Mouse (Mus musculus) ES-E14 (cell line): ENCODE results near the gene Sec61a2. TPM values are rescaled to one million over a fixed set of nuclear protein-coding genes. Genes with fewer than 3 reads are reported as not detected.

Source experiments
- DNase-seq: peaks from one replicate; pipeline ENCODE4 v3.0.0-alpha.2; 2013; ENCODE audit warnings: low read depth, low spot score
- H3K27ac ChIP-seq: 2 replicates; pipeline ENCODE4 v1.5.1; 2012; ENCODE audit warnings: low read depth, mild to moderate bottlenecking, low read length, moderate library complexity, mixed read lengths; ENCODE audit not compliant: poor library complexity, insufficient read depth, severe bottlenecking
- H3K36me3 ChIP-seq: 2 replicates; pipeline ENCODE4 v1.6.1; 2012; ENCODE audit warnings: mild to moderate bottlenecking, low read length, moderate library complexity, mixed read lengths; ENCODE audit not compliant: control insufficient read depth, poor library complexity, insufficient read depth, severe bottlenecking
- H3K4me1 ChIP-seq, 2 experiments: fragments of 150-350 bp in 1 of 2; sonication (generic) in 1 of 2; 2 replicates each; pipeline ENCODE4 v1.6.1; 2012; ENCODE audit warnings: low read length in 2 of 2, mild to moderate bottlenecking in 1 of 2, mixed read lengths in 1 of 2; ENCODE audit not compliant: control insufficient read depth in 2 of 2, insufficient read depth in 2 of 2, poor library complexity in 1 of 2
- H3K4me3 ChIP-seq, 2 experiments: fragments of 150-350 bp in 1 of 2; sonication (generic) in 1 of 2; 2 replicates each; pipeline ENCODE4 v1.5.1; 2012; ENCODE audit warnings: low read length in 2 of 2, low read depth in 1 of 2, mild to moderate bottlenecking in 1 of 2, mixed read lengths in 1 of 2; ENCODE audit not compliant: insufficient read depth in 1 of 2, poor library complexity in 1 of 2, severe bottlenecking in 1 of 2
- H3K9ac ChIP-seq: 2 replicates; pipeline ENCODE4 v1.6.1; 2012; ENCODE audit warnings: low read depth, mild to moderate bottlenecking, low read length, mixed read lengths; ENCODE audit not compliant: poor library complexity, insufficient read depth, severe bottlenecking
- H3K9me3 ChIP-seq: fragments of 150-350 bp; sonication (generic); 2 replicates; pipeline ENCODE4 v1.6.1; 2012; ENCODE audit warnings: low read depth, mild to moderate bottlenecking, low read length; ENCODE audit not compliant: control insufficient read depth, insufficient read depth
- CHD2 ChIP-seq: IDR thresholded peaks from 2 replicates; pipeline ENCODE4 v1.6.1; 2014; ENCODE audit warnings: mild to moderate bottlenecking, low read depth, low read length, inconsistent platforms
- HCFC1 ChIP-seq: IDR thresholded peaks from 2 replicates; pipeline ENCODE4 v1.6.1; 2012; ENCODE audit warnings: low read length, inconsistent platforms, borderline replicate concordance; ENCODE audit not compliant: insufficient read depth
- MAFK ChIP-seq: IDR thresholded peaks from 2 replicates; pipeline ENCODE4 v1.6.1; 2014; ENCODE audit warnings: mild to moderate bottlenecking, low read depth, low read length, inconsistent platforms; ENCODE audit not compliant: insufficient read depth
- ZC3H11A ChIP-seq: IDR thresholded peaks from 2 replicates; pipeline ENCODE4 v1.6.1; 2012; ENCODE audit warnings: low read depth, mild to moderate bottlenecking, inconsistent platforms, low read length, borderline replicate concordance
- ZNF384 ChIP-seq: IDR thresholded peaks from 2 replicates; pipeline ENCODE4 v1.6.1; 2012; ENCODE audit warnings: low read depth, low read length, inconsistent platforms
- in situ Hi-C, 2 experiments: fragments of 600-800 bp; cut with MboI; formaldehyde crosslinking; loops; one replicate each; pipeline ENCODE4 v1.15.1; 2025; ENCODE audit warnings: low sequenced_read_pairs in 2 of 2, inconsistent platforms in 1 of 2; ENCODE audit not compliant: unreplicated experiment in 2 of 2
- total RNA-seq: library from RNA; depleted of rRNA; stranded (reverse); fragments of 300-350 nt; gene quantifications from 2 replicates; pipeline ENCODE4 v1.2.3, GENCODE M21; 2012

Gene Sec61a2
- total RNA-seq, 1 experiment = 56.1 TPM

DNA sequence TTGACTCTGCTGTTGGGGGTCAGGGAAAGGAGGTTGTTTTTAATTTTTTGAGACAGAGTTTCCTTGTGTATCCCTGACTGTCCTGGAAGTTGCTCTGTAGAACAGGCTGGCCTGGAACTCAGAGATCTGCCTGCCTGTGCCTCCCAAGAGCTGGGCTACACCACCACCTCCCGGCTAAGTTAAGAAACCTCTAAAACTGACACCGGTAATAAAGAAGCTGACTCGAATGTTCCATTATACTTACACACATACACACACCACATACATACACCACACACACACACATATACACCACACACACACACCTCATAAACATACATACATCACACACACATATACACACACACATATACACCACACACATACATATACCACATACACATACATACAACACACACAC lies 39.7 kb upstream of the Sec61a2 start:
- Histone ChIP-seq H3K9ac (no peak overlapping the region), H3K27ac (no peak overlapping the region), H3K36me3 (peaks cover 5% of the 10 kb centered on the region), H3K4me1 (no peaks in the 10 kb centered on the region), H3K9me3 (no peaks in the 10 kb centered on the region), H3K4me3 (no peak overlapping the region)
- no peak for DNase-seq
- in situ Hi-C loops = no loop called here
- TF ChIP-seq HCFC1 (no peak), MAFK (no peak), ZNF384 (no peak), CHD2 (no peak)

DNA sequence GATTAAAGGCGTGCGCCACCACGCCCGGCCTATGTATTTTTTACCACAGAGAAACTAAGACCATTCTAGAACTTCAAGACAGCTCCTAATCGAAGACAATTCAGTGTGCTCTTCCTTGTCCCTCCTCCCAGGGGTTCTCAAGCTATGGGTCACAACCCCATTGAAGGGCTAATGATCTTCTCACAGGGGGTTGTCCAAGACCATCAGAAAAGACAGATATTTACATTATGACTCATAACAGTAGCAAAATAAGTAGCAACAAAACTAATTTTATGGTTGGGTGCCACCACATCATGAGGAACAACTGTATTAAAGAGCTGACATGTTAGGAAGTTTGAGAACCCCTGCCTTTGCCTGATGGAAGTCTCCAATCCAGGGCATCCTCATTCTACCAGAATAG lies 36.7 kb upstream of the Sec61a2 start:
- in situ Hi-C loops = no loop called here
- H3K36me3 ChIP-seq = peaks cover 14% of the 10 kb centered on the region
- H3K9me3 ChIP-seq = no peaks in the 10 kb centered on the region
- no peak for DNase-seq
- no peak overlapping the region for H3K9ac ChIP-seq
- no peak overlapping the region for H3K4me3 ChIP-seq
- no peaks in the 10 kb centered on the region for H3K4me1 ChIP-seq
- H3K27ac ChIP-seq = no peak overlapping the region
- TF ChIP-seq HCFC1 = no peak
- no peak for TF ChIP-seq MAFK
- TF ChIP-seq ZNF384 = no peak

DNA sequence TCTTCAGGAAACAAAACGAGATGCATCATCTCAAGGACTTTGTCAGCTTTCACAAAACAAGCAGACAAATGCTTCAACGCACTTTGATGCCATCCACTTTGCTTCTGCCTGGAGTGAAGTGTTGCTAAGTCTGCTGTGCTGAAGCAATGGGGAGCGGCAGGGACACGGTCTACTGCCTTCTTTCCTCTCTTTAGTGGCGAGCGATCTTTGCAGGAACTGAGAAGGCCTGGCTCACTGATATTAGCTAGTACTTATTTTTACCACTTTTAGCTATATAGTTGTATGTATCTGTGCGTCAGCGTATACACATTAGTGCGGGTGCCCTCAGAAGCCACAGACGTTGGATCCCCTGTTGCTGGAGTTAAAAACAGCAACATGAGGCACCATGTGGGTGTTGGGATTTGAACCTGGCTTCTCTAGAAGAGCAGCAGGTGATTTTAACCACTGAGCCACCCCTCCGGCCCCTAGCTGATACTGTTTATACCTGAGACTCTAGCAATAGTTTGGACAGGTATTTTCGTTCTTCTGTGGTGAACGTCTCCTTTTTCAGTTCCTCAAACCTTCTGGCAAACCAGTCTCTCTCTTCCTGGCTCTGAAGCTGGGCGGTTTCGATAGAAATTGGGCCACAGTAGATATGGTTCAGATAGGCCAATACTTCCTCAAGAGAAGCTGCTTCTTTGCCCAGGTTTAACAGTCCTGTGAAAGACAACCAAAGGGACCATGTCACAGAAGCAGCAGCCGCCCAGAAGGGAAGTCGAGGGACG lies 35.2 kb upstream of the Sec61a2 start:
- no peaks in the 10 kb centered on the region for H3K9me3 ChIP-seq
- H3K27ac ChIP-seq = no peak overlapping the region
- in situ Hi-C loops = no loop called here
- H3K9ac ChIP-seq = no peak overlapping the region
- H3K4me3 ChIP-seq = no peak overlapping the region
- no peaks in the 10 kb centered on the region for H3K4me1 ChIP-seq
- no peak for DNase-seq
- H3K36me3 ChIP-seq = peaks cover 14% of the 10 kb centered on the region
- no peak for TF ChIP-seq ZC3H11A
- no peak for TF ChIP-seq MAFK
- no peak for TF ChIP-seq HCFC1
- no peak for TF ChIP-seq CHD2
- no peak for TF ChIP-seq ZNF384

DNA sequence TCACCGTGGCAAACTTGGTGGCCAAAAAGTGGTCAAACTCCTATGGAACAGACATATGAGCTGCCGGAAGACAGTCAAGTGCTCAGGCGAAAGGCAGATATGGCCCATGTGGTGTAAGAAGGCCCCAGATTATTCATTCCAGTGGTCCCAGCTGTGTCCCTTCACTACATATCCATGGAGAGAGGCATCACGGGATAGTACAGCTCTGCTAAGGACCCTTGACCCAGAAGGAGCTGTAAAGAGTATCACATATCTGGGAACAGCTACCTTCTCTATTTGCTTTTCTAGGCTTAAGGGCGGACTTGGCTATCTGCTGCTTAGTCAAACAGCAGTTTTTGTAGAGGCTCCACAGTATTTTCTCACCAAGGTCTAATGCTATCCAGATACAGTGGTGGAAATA lies 34.6 kb upstream of the Sec61a2 start:
- no peak for DNase-seq
- Histone ChIP-seq H3K9me3 (no peaks in the 10 kb centered on the region), H3K9ac (no peak overlapping the region), H3K27ac (no peak overlapping the region), H3K36me3 (peaks cover 14% of the 10 kb centered on the region), H3K4me1 (no peaks in the 10 kb centered on the region), H3K4me3 (no peak overlapping the region)
- TF ChIP-seq HCFC1 (no peak), ZNF384 (no peak), CHD2 (no peak), ZC3H11A (no peak), MAFK (no peak)
- in situ Hi-C loops = no loop called here

DNA sequence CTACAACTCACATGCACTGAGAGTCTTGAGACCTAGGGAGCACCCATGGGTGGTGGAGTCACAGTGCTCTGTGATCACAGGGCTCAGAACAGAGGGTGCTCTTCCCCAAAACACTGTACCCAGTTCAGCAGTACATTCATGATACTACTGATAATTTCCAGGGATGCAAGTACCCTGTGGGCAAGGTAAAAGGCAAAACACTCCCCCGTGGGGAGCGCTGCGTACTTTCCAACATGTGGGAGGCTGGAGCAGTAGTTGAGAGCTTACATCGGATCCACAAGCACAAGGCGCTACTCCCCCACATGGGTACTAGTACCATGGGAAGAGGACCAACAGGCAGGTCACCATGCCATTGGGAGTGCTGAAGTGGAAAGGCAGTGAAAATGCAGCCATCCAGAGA lies 32.2 kb upstream of the Sec61a2 start:
- Histone ChIP-seq H3K4me3 (no peak overlapping the region), H3K9me3 (no peaks in the 10 kb centered on the region), H3K4me1 (no peaks in the 10 kb centered on the region), H3K36me3 (peaks cover 16% of the 10 kb centered on the region), H3K9ac (no peak overlapping the region), H3K27ac (no peak overlapping the region)
- in situ Hi-C loops = no loop called here
- TF ChIP-seq ZNF384 = no peak
- TF ChIP-seq MAFK = no peak
- no peak for TF ChIP-seq HCFC1
- no peak for TF ChIP-seq CHD2
- TF ChIP-seq ZC3H11A = no peak
- no peak for DNase-seq
